Mouse (Mus musculus): ENCODE results near the gene Trim38. TPM values are rescaled to one million over a fixed set of nuclear protein-coding genes. Genes with fewer than 3 reads are reported as not detected.

Gene Trim38
- polyA plus RNA-seq, 2 experiments: 0.06 TPM; not detected in 1

DNA sequence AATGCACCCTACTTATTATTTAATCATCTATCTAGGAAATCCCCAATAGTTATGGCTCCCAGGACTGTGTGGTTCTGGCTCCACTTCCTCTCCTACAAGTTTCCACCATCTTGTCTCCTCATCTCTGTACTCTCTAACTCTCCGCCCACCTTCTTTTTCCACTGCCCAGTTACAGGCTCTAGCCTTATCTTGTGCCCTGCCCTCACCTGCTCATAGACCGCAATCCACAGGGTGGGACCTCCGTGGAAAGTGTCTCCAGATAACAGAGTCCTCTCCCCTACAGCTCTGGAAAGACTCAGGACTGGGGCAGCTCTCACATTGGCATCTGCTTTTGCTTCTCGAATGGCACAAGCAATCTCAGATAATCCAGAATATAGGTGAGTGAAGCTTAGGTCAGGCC lies 9.3 kb downstream of the Trim38 start:
- Histone ChIP-seq H3K9me3 (ENCODE audit: control insufficient read depth, low read length) (no peaks in the 10 kb centered on the region), H3K4me3 (ENCODE audit: insufficient read depth in 1 of 2, low read depth in 2 of 2, low read length in 2 of 2) (no peak overlapping the region), H3K27me3 (ENCODE audit: control insufficient read depth, insufficient read depth, low read length) (no peaks in the 10 kb centered on the region), H3K9ac (replicated peaks) (no peak overlapping the region), H3K4me2 (ENCODE audit: low read depth) (no peak overlapping the region), H3K27ac (no peak overlapping the region), H3K36me3 (replicated peaks; ENCODE audit: control insufficient read depth, insufficient read depth, low read depth) (no peaks in the 10 kb centered on the region), H3K4me1 (replicated peaks; ENCODE audit: control insufficient read depth in 2 of 2, insufficient read depth in 2 of 2, low read length in 1 of 2) (peaks cover 0 to 17% of the 10 kb centered on the region in 2 experiments; a peak in 3 of 4 replicates)
- DNase-seq (ENCODE audit: low read depth in 3 of 3, low spot score in 3 of 3) (no peak), ATAC-seq (ENCODE audit: insufficient read depth) (0 out of 2 replicates have a peak, but pooled peaks have one; percentile 21)
- no peak for TF ChIP-seq CTCF (IDR thresholded peaks at IDR 0.05; ENCODE audit: low read depth)
- TF ChIP-seq EP300 (IDR thresholded peaks at IDR 0.05; ENCODE audit: low read depth): no peak
- 43% methylated on average over 4 of the region's 4 CpGs for WGBS (ENCODE audit: insufficient replicate concordance)

DNA sequence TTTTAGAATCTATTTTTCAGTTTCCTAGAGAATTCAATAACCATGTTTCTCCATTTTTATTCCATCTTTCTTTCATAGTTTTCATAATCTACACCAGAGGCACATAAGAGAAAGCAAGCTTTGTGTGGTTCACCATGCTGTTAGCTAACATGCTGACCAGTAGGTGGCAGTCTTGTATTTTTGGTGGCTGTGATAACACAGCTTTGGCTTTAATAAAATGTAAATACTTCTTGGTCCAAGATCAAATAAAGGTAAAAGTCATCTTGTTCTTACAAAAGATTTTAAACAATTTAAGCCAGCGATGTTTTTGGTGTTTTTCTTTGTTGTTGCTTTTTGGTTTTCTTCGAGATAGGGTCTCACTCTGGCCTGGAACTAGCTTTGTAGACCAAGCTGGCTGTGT lies 22.8 kb downstream of the Trim38 start:
- 34% methylated on average over 2 of the region's 2 CpGs for WGBS (ENCODE audit: insufficient replicate concordance)
- TF ChIP-seq CTCF (IDR thresholded peaks at IDR 0.05; ENCODE audit: low read depth) (peak; percentile 77), EP300 (IDR thresholded peaks at IDR 0.05; ENCODE audit: low read depth) (no peak)
- Histone ChIP-seq H3K4me3 (ENCODE audit: insufficient read depth in 1 of 2, low read depth in 2 of 2, low read length in 2 of 2) (no peak overlapping the region), H3K4me1 (replicated peaks; ENCODE audit: control insufficient read depth in 2 of 2, insufficient read depth in 2 of 2, low read length in 1 of 2) (no peaks in the 10 kb centered on the region), H3K27me3 (ENCODE audit: control insufficient read depth, insufficient read depth, low read length) (no peaks in the 10 kb centered on the region), H3K36me3 (replicated peaks; ENCODE audit: control insufficient read depth, insufficient read depth, low read depth) (no peaks in the 10 kb centered on the region), H3K9ac (replicated peaks) (no peak overlapping the region), H3K9me3 (ENCODE audit: control insufficient read depth, low read length) (no peaks in the 10 kb centered on the region), H3K4me2 (ENCODE audit: low read depth) (no peak overlapping the region), H3K27ac (no peak overlapping the region)
- DNase-seq (ENCODE audit: low read depth in 3 of 3, low spot score in 3 of 3) (peak; percentile 42 to 49 (median 47)), ATAC-seq (ENCODE audit: insufficient read depth) (no peak)

DNA sequence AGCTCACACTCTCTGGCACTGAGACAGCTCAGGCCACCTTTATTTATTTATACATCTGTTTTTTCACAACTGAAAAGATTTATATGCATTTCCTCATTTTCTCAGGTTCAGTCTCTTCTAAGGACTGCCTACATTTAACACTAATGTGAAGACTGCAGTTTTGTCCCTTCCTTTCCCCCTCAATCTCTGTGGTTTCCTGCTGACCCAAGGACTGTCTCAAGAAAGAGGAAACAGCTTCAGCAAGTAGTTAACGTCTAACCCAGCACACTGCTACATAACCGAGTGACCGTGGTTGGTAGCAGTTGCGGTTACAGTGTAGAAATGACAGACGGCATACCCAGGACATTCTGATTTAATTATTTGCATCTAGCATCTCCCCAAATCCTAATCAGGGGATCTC lies 29.7 kb downstream of the Trim38 start:
- Histone ChIP-seq H3K27ac (no peak overlapping the region), H3K4me1 (replicated peaks; ENCODE audit: control insufficient read depth in 2 of 2, insufficient read depth in 2 of 2, low read length in 1 of 2) (peaks cover 0 to 2% of the 10 kb centered on the region in 2 experiments; a peak in 1 of 4 replicates), H3K4me3 (ENCODE audit: insufficient read depth in 1 of 2, low read depth in 2 of 2, low read length in 2 of 2) (no peak overlapping the region), H3K4me2 (ENCODE audit: low read depth) (no peak overlapping the region), H3K36me3 (replicated peaks; ENCODE audit: control insufficient read depth, insufficient read depth, low read depth) (no peaks in the 10 kb centered on the region), H3K27me3 (ENCODE audit: control insufficient read depth, insufficient read depth, low read length) (no peaks in the 10 kb centered on the region), H3K9ac (replicated peaks) (no peak overlapping the region), H3K9me3 (ENCODE audit: control insufficient read depth, low read length) (no peaks in the 10 kb centered on the region)
- DNase-seq (ENCODE audit: low read depth in 3 of 3, low spot score in 3 of 3) (no peak), ATAC-seq (ENCODE audit: insufficient read depth) (no peak)
- WGBS (ENCODE audit: insufficient replicate concordance): 17% methylated on average over 5 of the region's 5 CpGs
- TF ChIP-seq CTCF (IDR thresholded peaks at IDR 0.05; ENCODE audit: low read depth) (no peak), EP300 (IDR thresholded peaks at IDR 0.05; ENCODE audit: low read depth) (no peak)

DNA sequence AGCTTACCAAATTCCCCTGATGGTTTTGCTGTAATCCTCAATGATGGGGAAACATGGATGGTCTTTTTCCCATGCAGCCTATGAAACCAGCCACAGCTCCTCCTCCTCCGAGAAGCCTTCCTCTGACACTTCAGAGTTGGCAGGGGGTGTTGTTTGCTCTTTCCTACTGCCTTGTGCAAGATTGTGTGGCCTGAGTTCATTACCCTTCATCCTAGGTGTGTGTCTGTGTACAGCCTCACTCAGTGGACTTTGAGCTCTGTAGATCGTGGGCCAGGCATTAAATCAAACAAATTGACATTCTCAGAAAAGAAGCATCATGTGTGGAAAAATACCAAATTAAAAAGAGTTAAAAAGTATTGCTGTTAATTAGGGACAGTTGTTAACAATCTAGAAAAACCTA lies 34.8 kb downstream of the Trim38 start:
- ATAC-seq (ENCODE audit: insufficient read depth) (no peak), DNase-seq (ENCODE audit: low read depth in 3 of 3, low spot score in 3 of 3) (no peak)
- Histone ChIP-seq H3K4me3 (ENCODE audit: insufficient read depth in 1 of 2, low read depth in 2 of 2, low read length in 2 of 2) (no peak overlapping the region), H3K4me1 (replicated peaks; ENCODE audit: control insufficient read depth in 2 of 2, insufficient read depth in 2 of 2, low read length in 1 of 2) (peaks cover 0 to 9% of the 10 kb centered on the region in 2 experiments; a peak in 2 of 4 replicates), H3K4me2 (ENCODE audit: low read depth) (no peak overlapping the region), H3K9ac (replicated peaks) (no peak overlapping the region), H3K36me3 (replicated peaks; ENCODE audit: control insufficient read depth, insufficient read depth, low read depth) (no peaks in the 10 kb centered on the region), H3K27ac (no peak overlapping the region), H3K9me3 (ENCODE audit: control insufficient read depth, low read length) (no peaks in the 10 kb centered on the region), H3K27me3 (ENCODE audit: control insufficient read depth, insufficient read depth, low read length) (no peaks in the 10 kb centered on the region)
- 63% methylated on average over 2 of the region's 2 CpGs for WGBS (ENCODE audit: insufficient replicate concordance)
- no peak for TF ChIP-seq EP300 (IDR thresholded peaks at IDR 0.05; ENCODE audit: low read depth)
- TF ChIP-seq CTCF (IDR thresholded peaks at IDR 0.05; ENCODE audit: low read depth): no peak

DNA sequence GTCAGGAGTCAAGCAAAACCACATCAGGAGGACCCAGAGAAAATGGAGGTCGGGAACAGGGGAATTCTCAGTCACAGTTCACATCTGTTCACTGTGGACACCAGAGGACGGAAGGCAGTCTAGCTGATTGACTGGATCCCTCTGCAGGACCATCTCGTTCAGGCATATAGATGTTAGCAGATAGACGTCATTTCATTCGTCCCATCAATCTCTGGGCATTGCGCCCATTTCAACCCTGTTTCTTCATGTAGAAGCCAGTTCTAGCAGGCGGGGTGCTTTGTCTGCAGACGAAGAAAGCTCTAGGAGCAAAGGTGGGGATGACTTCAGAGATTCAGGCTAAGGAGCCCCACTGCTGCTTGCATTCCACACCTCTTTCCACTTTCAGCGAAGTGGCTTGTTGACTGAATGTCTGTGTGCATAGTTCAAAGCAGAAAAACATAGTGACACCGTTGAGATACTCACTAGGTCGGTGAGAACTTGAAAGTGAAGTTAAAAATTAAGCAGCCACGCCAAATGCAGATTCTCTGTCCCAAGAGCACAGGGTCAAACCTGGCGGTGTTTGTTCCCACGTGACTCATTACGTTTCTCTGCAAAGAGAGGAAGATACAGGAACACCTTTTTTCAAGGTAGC lies 36.8 kb downstream of the Trim38 start, which contains the start of gene Slc17a2:
TSS of gene Slc17a2 (plus strand) at position 572 of the 631 bp plus-strand sequence.
- no peak within 1 kb of the TSS for H3K9ac ChIP-seq (replicated peaks)
- H3K27ac ChIP-seq: no peak within 1 kb of the TSS
- WGBS (ENCODE audit: insufficient replicate concordance): 61% methylated on average over 15 of the region's 15 CpGs
- H3K4me1 ChIP-seq (replicated peaks; ENCODE audit: control insufficient read depth in 2 of 2, insufficient read depth in 2 of 2, low read length in 1 of 2): peaks cover 0 to 9% of the 10 kb centered on the region in 2 experiments; a peak in 2 of 4 replicates
- DNase-seq (ENCODE audit: low read depth in 3 of 3, low spot score in 3 of 3): peak in 2 of 3 experiments; percentile 24 to 27
- no peak within 1 kb of the TSS for H3K4me2 ChIP-seq (ENCODE audit: low read depth)
- H3K9me3 ChIP-seq (ENCODE audit: control insufficient read depth, low read length): no peaks in the 10 kb centered on the region
- no peaks in the 10 kb centered on the region for H3K36me3 ChIP-seq (replicated peaks; ENCODE audit: control insufficient read depth, insufficient read depth, low read depth)
- 0 out of 4 replicates have a peak within 1 kb of the TSS, but pooled peaks of 1 of the 2 experiments have one; percentile 14 for H3K4me3 ChIP-seq (ENCODE audit: insufficient read depth in 1 of 2, low read depth in 2 of 2, low read length in 2 of 2)
- TF ChIP-seq CTCF (IDR thresholded peaks at IDR 0.05; ENCODE audit: low read depth) (no peak), EP300 (IDR thresholded peaks at IDR 0.05; ENCODE audit: low read depth) (no peak)
- no peak for ATAC-seq (ENCODE audit: insufficient read depth)
- no peaks in the 10 kb centered on the region for H3K27me3 ChIP-seq (ENCODE audit: control insufficient read depth, insufficient read depth, low read length)

Measured in liver, embryonic 14.5 days (tissue).